Comparison of ENCODE assay signal across 7 mouse cellular contexts in genomic region chr7:19320637-19321036, GRCm38 (mm10). TPM values are rescaled to one million over a fixed set of nuclear protein-coding genes. Genes with fewer than 3 reads are reported as not detected.
A peak's percentile ranks its signal among the peaks of the same experiment; 100 is the strongest.
DNase-seq lines count a peak whose midpoint lies in the region; ATAC-seq lines count a peak whose summit lies in the region.

No protein-coding gene starts in this region.

- no peaks in the 10 kb centered on the region for H3K36me3 ChIP-seq in lung, embryonic 16.5 days (ENCODE audit: control insufficient read depth, insufficient read depth, low read length)
- H3K36me3 ChIP-seq in hindbrain, embryonic 12.5 days: no peaks in the 10 kb centered on the region
- no peaks in the 10 kb centered on the region for H3K36me3 ChIP-seq in liver, embryonic 15.5 days (replicated peaks)
- H3K36me3 ChIP-seq in stomach, embryonic 16.5 days (ENCODE audit: control insufficient read depth, insufficient read depth, low read length): no peaks in the 10 kb centered on the region

- no peak for ATAC-seq in lung, embryonic 16.5 days (ENCODE audit: low read depth)
- ATAC-seq in hindbrain, embryonic 12.5 days (ENCODE audit: low FRiP score): no peak
- ATAC-seq in liver, embryonic 15.5 days (ENCODE audit: insufficient read depth): no peak
- ATAC-seq in stomach, embryonic 16.5 days (ENCODE audit: insufficient read depth, low FRiP score): no peak

- no peak overlapping the region for H3K27ac ChIP-seq in lung, embryonic 16.5 days (ENCODE audit: low read length)
- H3K27ac ChIP-seq in hindbrain, embryonic 12.5 days: no peak overlapping the region
- no peak overlapping the region for H3K27ac ChIP-seq in liver, embryonic 15.5 days (replicated peaks)
- no peak overlapping the region for H3K27ac ChIP-seq in stomach, embryonic 16.5 days (ENCODE audit: low read length)

- no peak overlapping the region for H3K9ac ChIP-seq in lung, embryonic 16.5 days (ENCODE audit: low read length)
- H3K9ac ChIP-seq in hindbrain, embryonic 12.5 days: no peak overlapping the region
- H3K9ac ChIP-seq in liver, embryonic 15.5 days: no peak overlapping the region
- H3K9ac ChIP-seq in stomach, embryonic 16.5 days (ENCODE audit: low read length): peak overlapping the region; percentile 58; the same call in 1 of the 2 replicates

- 36% methylated on average over 7 of the region's 7 CpGs for WGBS in lung, embryonic 16.5 days
- WGBS in hindbrain, embryonic 12.5 days: 47% methylated on average over 7 of the region's 7 CpGs
- 28% methylated on average over 7 of the region's 7 CpGs for WGBS in liver, embryonic 15.5 days (ENCODE audit: insufficient replicate concordance)
- WGBS in stomach, embryonic 16.5 days: 37% methylated on average over 7 of the region's 7 CpGs

- no peaks in the 10 kb centered on the region; the same call in 1 of the 2 replicates for H3K27me3 ChIP-seq in lung, embryonic 16.5 days (ENCODE audit: control insufficient read depth, insufficient read depth, low read depth, low read length)
- peaks cover 24% of the 10 kb centered on the region for H3K27me3 ChIP-seq in hindbrain, embryonic 12.5 days
- H3K27me3 ChIP-seq in liver, embryonic 15.5 days: peaks cover 93% of the 10 kb centered on the region
- no peaks in the 10 kb centered on the region; the same call in 1 of the 2 replicates for H3K27me3 ChIP-seq in stomach, embryonic 16.5 days (ENCODE audit: control insufficient read depth, insufficient read depth, low read length)

- no peaks in the 10 kb centered on the region for H3K9me3 ChIP-seq in lung, embryonic 16.5 days (ENCODE audit: control insufficient read depth, low read length)
- H3K9me3 ChIP-seq in hindbrain, embryonic 12.5 days (replicated peaks): no peaks in the 10 kb centered on the region
- no peaks in the 10 kb centered on the region for H3K9me3 ChIP-seq in liver, embryonic 15.5 days (replicated peaks)
- H3K9me3 ChIP-seq in stomach, embryonic 16.5 days (replicated peaks; ENCODE audit: control insufficient read depth, low read length): no peaks in the 10 kb centered on the region

- peak overlapping the region; percentile 75; the same call in 1 of the 2 replicates for H3K4me2 ChIP-seq in lung, embryonic 16.5 days (ENCODE audit: low read depth, low read length)
- peak overlapping the region; percentile 74 for H3K4me2 ChIP-seq in hindbrain, embryonic 12.5 days (replicated peaks)
- peak overlapping the region; percentile 76; the same call in 1 of the 2 replicates for H3K4me2 ChIP-seq in liver, embryonic 15.5 days
- H3K4me2 ChIP-seq in stomach, embryonic 16.5 days (ENCODE audit: low read depth, low read length): peak overlapping the region; percentile 87

- DNase-seq in lung, postnatal 36 days: no peak
- no peak for DNase-seq in thymus, postnatal 4 days
- DNase-seq in gastrocnemius, postnatal 25 days: no peak

- H3K4me3 ChIP-seq in lung, embryonic 16.5 days (ENCODE audit: low read length): peak overlapping the region; percentile 52; the same call in 1 of the 2 replicates
- H3K4me3 ChIP-seq in hindbrain, embryonic 12.5 days: 0 out of 2 replicates have a peak overlapping the region, but pooled peaks have one; percentile 49
- H3K4me3 ChIP-seq in liver, embryonic 15.5 days (replicated peaks): no peak overlapping the region
- peak overlapping the region; percentile 55 for H3K4me3 ChIP-seq in stomach, embryonic 16.5 days (replicated peaks; ENCODE audit: low read length)

- peaks cover 8% of the 10 kb centered on the region for H3K4me1 ChIP-seq in lung, embryonic 16.5 days (replicated peaks; ENCODE audit: control insufficient read depth, insufficient read depth, low read length)
- peaks cover 19% of the 10 kb centered on the region for H3K4me1 ChIP-seq in hindbrain, embryonic 12.5 days
- peaks cover 22% of the 10 kb centered on the region for H3K4me1 ChIP-seq in liver, embryonic 15.5 days (replicated peaks)
- H3K4me1 ChIP-seq in stomach, embryonic 16.5 days (ENCODE audit: control insufficient read depth, insufficient read depth, low read length): peaks cover 13% of the 10 kb centered on the region

RNA-seq across cellular contexts. Expression of gene Fosb, which starts 10.8 kb away (rescaled TPM):
- polyA plus RNA-seq in lung, embryonic 16.5 days (2015; fragmentation: Nextera tagmentation; extraction: Ambion mirVana): 0.20 and 0.31 TPM in 2 replicates
- 0.10 TPM in 1 of 2 replicates, not detected in the other for polyA plus RNA-seq in hindbrain, embryonic 12.5 days (2016; fragmentation: Nextera tagmentation; extraction: Ambion mirVana)
- polyA plus RNA-seq in liver, embryonic 15.5 days (2015; fragmentation: Nextera tagmentation; extraction: Ambion mirVana): 0.03 TPM in 1 of 2 replicates, not detected in the other
- polyA plus RNA-seq in stomach, embryonic 16.5 days (2015; fragmentation: Nextera tagmentation; extraction: Ambion mirVana): 0.25 and 0.27 TPM in 2 replicates
- total RNA-seq in gastrocnemius, postnatal 25 days (2021): under 1 TPM; 0.43 to 0.64 TPM

RNA-seq across cellular contexts. Expression of gene Ercc1, which starts 23.9 kb away (rescaled TPM):
- polyA plus RNA-seq in lung, embryonic 16.5 days (2015; fragmentation: Nextera tagmentation; extraction: Ambion mirVana): 79.9 and 82.5 TPM in 2 replicates
- polyA plus RNA-seq in hindbrain, embryonic 12.5 days (2016; fragmentation: Nextera tagmentation; extraction: Ambion mirVana): 95.6 and 96.8 TPM in 2 replicates
- polyA plus RNA-seq in liver, embryonic 15.5 days (2015; fragmentation: Nextera tagmentation; extraction: Ambion mirVana): 14.0 and 14.5 TPM in 2 replicates
- 61.4 and 66.5 TPM in 2 replicates for polyA plus RNA-seq in stomach, embryonic 16.5 days (2015; fragmentation: Nextera tagmentation; extraction: Ambion mirVana)
- total RNA-seq in gastrocnemius, postnatal 25 days (2021): 10 to 100 TPM; 21.5 to 25.4 TPM

RNA-seq across cellular contexts. Expression of gene Rtn2, which starts 38.2 kb away (rescaled TPM):
- polyA plus RNA-seq in lung, embryonic 16.5 days (2015; fragmentation: Nextera tagmentation; extraction: Ambion mirVana): 13.8 and 17.5 TPM in 2 replicates
- 67.8 and 68.0 TPM in 2 replicates for polyA plus RNA-seq in hindbrain, embryonic 12.5 days (2016; fragmentation: Nextera tagmentation; extraction: Ambion mirVana)
- 3.9 and 5.2 TPM in 2 replicates for polyA plus RNA-seq in liver, embryonic 15.5 days (2015; fragmentation: Nextera tagmentation; extraction: Ambion mirVana)
- polyA plus RNA-seq in stomach, embryonic 16.5 days (2015; fragmentation: Nextera tagmentation; extraction: Ambion mirVana): 14.8 and 21.7 TPM in 2 replicates
- total RNA-seq in gastrocnemius, postnatal 25 days (2021): 100 to 1,000 TPM; 943 to 950 TPM

RNA-seq across cellular contexts. Expression of gene Cd3eap, which starts 38.6 kb away (rescaled TPM):
- 17.2 and 17.3 TPM in 2 replicates for polyA plus RNA-seq in lung, embryonic 16.5 days (2015; fragmentation: Nextera tagmentation; extraction: Ambion mirVana)
- polyA plus RNA-seq in hindbrain, embryonic 12.5 days (2016; fragmentation: Nextera tagmentation; extraction: Ambion mirVana): 17.3 and 20.4 TPM in 2 replicates
- 7.9 and 8.1 TPM in 2 replicates for polyA plus RNA-seq in liver, embryonic 15.5 days (2015; fragmentation: Nextera tagmentation; extraction: Ambion mirVana)
- 22.9 and 23.0 TPM in 2 replicates for polyA plus RNA-seq in stomach, embryonic 16.5 days (2015; fragmentation: Nextera tagmentation; extraction: Ambion mirVana)
- total RNA-seq in gastrocnemius, postnatal 25 days (2021): 10 to 100 TPM in 1 of 2 experiments, 1 to 10 TPM in 1; 8.5 to 10.1 TPM

RNA-seq across cellular contexts. Expression of gene Ppp1r13l, which starts 38.9 kb away (rescaled TPM):
- polyA plus RNA-seq in lung, embryonic 16.5 days (2015; fragmentation: Nextera tagmentation; extraction: Ambion mirVana): 4.9 TPM in 2 replicates
- 4.7 and 5.5 TPM in 2 replicates for polyA plus RNA-seq in hindbrain, embryonic 12.5 days (2016; fragmentation: Nextera tagmentation; extraction: Ambion mirVana)
- 0.94 and 1.5 TPM in 2 replicates for polyA plus RNA-seq in liver, embryonic 15.5 days (2015; fragmentation: Nextera tagmentation; extraction: Ambion mirVana)
- 7.8 and 9.6 TPM in 2 replicates for polyA plus RNA-seq in stomach, embryonic 16.5 days (2015; fragmentation: Nextera tagmentation; extraction: Ambion mirVana)
- total RNA-seq in gastrocnemius, postnatal 25 days (2021): 1 to 10 TPM; 2.6 TPM
